Mouse (Mus musculus) olfactory bulb, adult 2 months (tissue): ENCODE measurements around the gene Reep3. TPM values are rescaled to one million over a fixed set of nuclear protein-coding genes. Genes with fewer than 3 reads are reported as not detected.

Source experiments
- H3K27ac ChIP-seq: fragments of 200-500 bp; 2 replicates; pipeline ENCODE4 v1.5.1; 2012; ENCODE audit warnings: low read depth, low read length; ENCODE audit not compliant: insufficient read depth
- H3K4me1 ChIP-seq: fragments of 200-500 bp; 2 replicates; pipeline ENCODE4 v1.6.1; 2012; ENCODE audit warnings: low read length; ENCODE audit not compliant: control insufficient read depth, insufficient read depth
- H3K4me3 ChIP-seq: fragments of 200-500 bp; 2 replicates; pipeline ENCODE4 v1.5.1; 2012; ENCODE audit warnings: mild to moderate bottlenecking, low read depth, low read length, moderate library complexity; ENCODE audit not compliant: insufficient read depth
- CTCF ChIP-seq: fragments of 200-500 bp; IDR thresholded peaks from 2 replicates; pipeline ENCODE4 v1.5.1; 2012; ENCODE audit warnings: low read depth, mild to moderate bottlenecking, low read length, moderate library complexity; ENCODE audit not compliant: insufficient read depth
- POLR2A ChIP-seq: fragments of 200-500 bp; IDR thresholded peaks from 2 replicates; pipeline ENCODE4 v1.6.1; 2012; ENCODE audit warnings: mild to moderate bottlenecking, low read depth, low read length, moderate library complexity; ENCODE audit not compliant: insufficient read depth
- WGBS: fragments of 180-500 bp; shearing (Covaris S2); methylation state at CpG from one replicate; pipeline ENCODE4 v1.1.7; 2018; 5-methylcytosine and 5-hydroxymethylcytosine counted together
- polyA plus RNA-seq: library from polyadenylated mRNA; stranded (reverse); fragments of >200 nt; gene quantifications from 2 replicates; pipeline ENCODE4 v1.2.4, GENCODE M21; 2012; ENCODE audit warnings: low replicate concordance; ENCODE audit not compliant: missing spikeins, insufficient read depth, insufficient read length

Reep3 gene
- polyA plus RNA-seq, 1 experiment = not detected

GRCm38 (mm10) chr10:67111799-67112177, 15.0 kb upstream of the Reep3 start:
- no peak overlapping the region for H3K4me3 ChIP-seq
- H3K27ac ChIP-seq = no peak overlapping the region
- TF ChIP-seq POLR2A (no peak), CTCF (no peak)
- H3K4me1 ChIP-seq = peaks cover 22% of the 10 kb centered on the region
- whole genome bisulfite sequencing = 85% methylated on average over 5 of the region's 5 CpGs

DNA sequence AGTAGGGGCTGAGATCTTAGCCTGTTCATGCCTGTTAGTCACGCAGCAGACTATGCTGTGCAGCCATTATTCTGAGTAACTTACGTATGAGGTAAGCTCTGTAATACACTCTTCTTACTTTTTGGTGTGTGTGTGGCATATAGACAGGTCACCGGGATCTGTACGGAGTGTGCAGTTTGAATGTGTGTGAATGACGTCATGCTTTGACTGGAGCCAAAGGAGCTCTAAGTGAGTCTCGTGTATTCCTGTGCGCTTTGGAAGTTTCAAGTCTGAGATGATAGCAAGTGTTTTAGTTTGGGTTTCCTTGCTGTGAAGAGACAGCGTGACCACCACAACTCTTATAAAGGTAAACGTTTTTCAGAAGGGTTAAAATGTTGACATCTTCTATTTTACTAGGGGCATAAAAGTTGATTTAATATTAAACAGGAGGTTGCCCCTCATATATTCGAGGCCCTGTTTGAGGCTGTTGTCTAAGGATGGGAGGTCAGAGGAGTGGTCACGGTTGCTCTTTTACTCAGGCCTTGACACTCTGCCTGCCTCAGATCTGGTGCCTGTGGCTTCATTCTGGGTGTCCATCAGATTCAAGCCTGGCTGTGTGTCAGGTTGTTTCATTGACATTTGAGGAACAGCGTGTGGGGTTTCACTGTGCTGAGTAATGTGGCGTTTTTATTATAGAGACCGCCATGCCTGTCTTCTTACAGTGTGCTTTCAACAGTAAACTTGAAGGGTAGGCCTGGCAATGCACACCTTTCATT, 14.5 kb upstream of the Reep3 start:
- 65% methylated on average over 14 of the region's 14 CpGs for WGBS
- TF ChIP-seq POLR2A (no peak), CTCF (no peak)
- Histone ChIP-seq H3K4me3 (no peak overlapping the region), H3K27ac (no peak overlapping the region), H3K4me1 (peaks cover 24% of the 10 kb centered on the region)

GRCm38 (mm10) chr10:67109635-67110034, 12.9 kb upstream of the Reep3 start:
- H3K4me3 ChIP-seq = no peak overlapping the region
- peaks cover 28% of the 10 kb centered on the region for H3K4me1 ChIP-seq
- WGBS = 89% methylated on average over 5 of the region's 5 CpGs
- TF ChIP-seq POLR2A = no peak
- TF ChIP-seq CTCF = no peak
- H3K27ac ChIP-seq = no peak overlapping the region

DNA sequence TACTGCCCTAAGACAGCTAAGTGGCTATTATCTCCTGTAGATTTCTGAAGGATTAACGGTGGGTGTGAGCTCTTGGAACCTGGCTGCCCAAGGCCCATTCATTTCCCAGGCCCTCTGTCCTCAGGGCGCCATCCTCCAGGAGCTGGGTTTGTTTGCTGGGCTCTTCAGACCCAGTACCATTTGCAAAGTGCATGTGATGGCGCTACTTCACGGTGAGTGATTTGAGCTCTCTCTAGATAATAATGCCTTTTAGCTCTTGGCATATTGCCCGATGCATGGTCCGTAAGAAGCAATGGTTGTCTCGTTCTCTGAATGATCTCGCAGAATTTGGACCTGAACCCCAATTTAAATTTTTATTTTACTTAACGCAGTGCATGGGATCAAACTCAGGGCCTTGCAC, 11.4 kb upstream of the Reep3 start:
- Histone ChIP-seq H3K4me3 (no peak overlapping the region), H3K4me1 (peaks cover 37% of the 10 kb centered on the region), H3K27ac (no peak overlapping the region)
- TF ChIP-seq POLR2A (no peak), CTCF (no peak)
- WGBS = 53% methylated on average over 9 of the region's 9 CpGs

GRCm38 (mm10) chr10:67107017-67107761, 10.4 kb upstream of the Reep3 start:
- 59% methylated on average over 9 of the region's 9 CpGs for WGBS
- Histone ChIP-seq H3K27ac (no peak overlapping the region), H3K4me3 (no peak overlapping the region), H3K4me1 (peaks cover 42% of the 10 kb centered on the region)
- no peak for TF ChIP-seq CTCF
- TF ChIP-seq POLR2A = no peak

GRCm38 (mm10) chr10:67106400-67106799, 9.7 kb upstream of the Reep3 start:
- Histone ChIP-seq H3K27ac (no peak overlapping the region), H3K4me1 (peaks cover 44% of the 10 kb centered on the region), H3K4me3 (no peak overlapping the region)
- 62% methylated on average over 6 of the region's 6 CpGs for WGBS
- no peak for TF ChIP-seq CTCF
- TF ChIP-seq POLR2A = no peak

- Histone ChIP-seq H3K4me1 (peaks cover 45% of the 10 kb centered on the region), H3K4me3 (no peak overlapping the region), H3K27ac (no peak overlapping the region)
- TF ChIP-seq POLR2A (no peak), CTCF (no peak)
- 68% methylated on average over 18 of the region's 19 CpGs for WGBS
Measured at GRCm38 (mm10) chr10:67105331-67106217, 8.8 kb upstream of the Reep3 start.

- TF ChIP-seq CTCF = no peak
- Histone ChIP-seq H3K4me3 (no peak overlapping the region), H3K4me1 (peaks cover 47% of the 10 kb centered on the region), H3K27ac (no peak overlapping the region)
- WGBS = 60% methylated on average over 9 of the region's 9 CpGs
Measured at GRCm38 (mm10) chr10:67104543-67104942, 7.8 kb upstream of the Reep3 start.
